Mouse (Mus musculus) B cell, adult 2 months (primary cell): ENCODE measurements around the gene Ces2e.
"Not testable (repeated sequence)": the region's sequence is repeated elsewhere in the genome, so short reads cannot be mapped to it uniquely, and the experiment has no call there.

ENCODE experiments used
- DNase-seq, 2 experiments: peaks; one replicate each; pipeline ENCODE4 v3.0.0; 2022

Gene Ces2e

GRCm38 (mm10) chr8:104925972-104926596, at the start of gene Ces2e:
Ces2e (plus strand) TSS chr8:104926260.
- no peak for DNase-seq

- DNase-seq = not testable (repeated sequence)
These were observed 39.7 kb upstream of the Ces2e start for GRCm38 (mm10) chr8:104886223-104886926.

- DNase-seq = no peak
These were observed 24.3 kb upstream of the Ces2e start for GRCm38 (mm10) chr8:104901746-104902145.

GRCm38 (mm10) chr8:104907111-104907510, 18.9 kb upstream of the Ces2e start:
- DNase-seq = no peak

- DNase-seq = not testable (repeated sequence)
These were observed 17.0 kb upstream of the Ces2e start for GRCm38 (mm10) chr8:104909021-104909420.

- not testable (repeated sequence) for DNase-seq
These were observed 16.4 kb upstream of the Ces2e start for GRCm38 (mm10) chr8:104909651-104910050.

GRCm38 (mm10) chr8:104927301-104927700, 1.2 kb downstream of the Ces2e start:
- DNase-seq = no peak

- DNase-seq = no peak
These were observed 18.6 kb downstream of the Ces2e start for GRCm38 (mm10) chr8:104944665-104945064.

GRCm38 (mm10) chr8:104947056-104947455, 21.0 kb downstream of the Ces2e start, which contains the start of gene Ces2f:
Ces2f (plus strand) TSS chr8:104947356.
- no peak for DNase-seq

- DNase-seq = no peak
These were observed 23.0 kb downstream of the Ces2e start for GRCm38 (mm10) chr8:104949031-104949430.

- no peak for DNase-seq
These were observed 35.5 kb downstream of the Ces2e start, which contains the start of gene Ces2g for GRCm38 (mm10) chr8:104961537-104961961. Ces2g (plus strand) TSS chr8:104961718.

- DNase-seq = no peak
These were observed 36.3 kb downstream of the Ces2e start for GRCm38 (mm10) chr8:104962229-104962901.

GRCm38 (mm10) chr8:104963375-104963894, 37.4 kb downstream of the Ces2e start:
- no peak for DNase-seq

- no peak for DNase-seq
These were observed 58.1 kb downstream of the Ces2e start for GRCm38 (mm10) chr8:104984126-104984525.
